Mouse (Mus musculus) ZHBTc4 (cell line): ENCODE measurements at regions not wholly inside any gene's neighbourhood (a gene's known extent, or its start where the extent isn't known, plus 50 kb on each side); places are given as distances from the start of the nearest gene placed in this dataset.

Experiments used
- DNase-seq: peaks from one replicate; pipeline ENCODE4 v3.0.0-alpha.2; 2011; ENCODE audit warnings: low read depth, low spot score

DNA sequence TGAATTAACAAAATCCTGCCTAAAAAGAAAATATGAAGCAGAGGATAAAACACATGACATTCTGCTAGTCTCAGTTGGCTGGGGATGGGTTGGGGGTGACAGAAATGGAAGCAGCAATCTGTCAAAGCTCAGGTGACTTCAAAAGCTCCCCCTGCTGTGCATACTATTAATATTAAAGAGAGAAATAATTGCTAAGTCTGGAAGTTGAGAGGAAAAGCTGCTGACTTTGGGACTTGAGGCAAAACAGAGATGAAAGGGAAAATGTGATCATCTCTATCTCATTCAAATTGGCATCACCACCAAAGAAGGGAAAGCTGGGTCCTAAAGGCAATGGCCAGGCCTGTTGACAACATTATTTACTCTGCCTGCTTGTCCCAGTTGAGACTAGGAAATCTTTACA, 90.8 kb downstream of the Rpe65 start:
- DNase-seq = no peak

DNA sequence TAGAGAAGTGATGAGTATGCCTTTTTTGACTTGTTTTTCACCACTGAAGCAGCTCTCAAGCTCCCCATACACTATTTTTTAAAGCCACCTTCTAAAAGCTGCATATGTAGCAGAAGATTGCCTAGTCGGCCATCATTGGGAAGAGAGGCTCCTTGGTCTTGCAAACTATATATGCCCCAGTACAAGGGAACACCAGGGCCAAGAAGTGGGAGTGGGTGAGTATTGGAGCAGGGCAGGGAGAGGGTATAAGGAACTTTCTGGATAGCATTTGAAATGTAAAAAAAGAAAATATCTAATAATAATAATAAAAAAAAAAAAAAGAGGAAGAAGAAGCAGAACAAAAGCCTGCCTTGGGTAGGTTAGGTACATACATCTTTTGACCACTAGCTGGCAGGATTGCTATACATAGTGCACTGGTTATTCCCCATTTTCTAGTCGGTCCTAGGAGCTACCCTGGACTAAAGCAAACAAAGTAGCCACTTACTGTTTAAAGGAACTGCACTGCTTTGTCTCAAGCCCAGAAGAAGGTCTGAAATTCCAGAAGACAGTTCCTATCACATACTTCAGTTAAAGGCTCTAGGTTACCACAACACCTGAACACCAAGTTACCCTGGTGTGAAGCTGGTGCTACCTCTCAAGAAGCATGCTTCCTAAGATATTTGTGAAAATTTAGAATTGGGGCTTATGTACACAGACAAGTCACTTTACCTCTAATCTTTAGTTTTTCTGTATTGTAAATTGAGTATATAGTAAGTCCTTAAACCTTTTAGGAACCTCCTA, 114.9 kb upstream of the Wls start:
- peak; percentile 18 for DNase-seq

DNA sequence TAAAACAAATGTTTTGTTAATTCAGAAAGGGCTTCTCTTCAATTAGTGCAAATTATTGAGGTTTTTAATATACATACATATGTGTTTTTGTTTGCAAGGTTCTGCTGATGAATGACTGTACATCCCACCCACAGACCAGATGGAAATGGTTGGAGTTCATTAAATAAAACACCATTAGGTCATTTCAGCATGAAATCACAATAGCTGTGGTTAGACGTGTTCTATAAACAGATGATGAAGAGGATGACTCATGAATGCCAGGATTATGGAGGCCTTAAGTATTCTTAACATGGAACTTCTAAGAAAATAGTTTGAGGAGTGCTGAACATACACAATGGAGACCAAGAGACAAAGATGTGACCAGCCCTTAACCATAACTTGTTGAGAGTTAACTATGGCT, 107.3 kb upstream of the Wls start:
- DNase-seq = no peak

DNA sequence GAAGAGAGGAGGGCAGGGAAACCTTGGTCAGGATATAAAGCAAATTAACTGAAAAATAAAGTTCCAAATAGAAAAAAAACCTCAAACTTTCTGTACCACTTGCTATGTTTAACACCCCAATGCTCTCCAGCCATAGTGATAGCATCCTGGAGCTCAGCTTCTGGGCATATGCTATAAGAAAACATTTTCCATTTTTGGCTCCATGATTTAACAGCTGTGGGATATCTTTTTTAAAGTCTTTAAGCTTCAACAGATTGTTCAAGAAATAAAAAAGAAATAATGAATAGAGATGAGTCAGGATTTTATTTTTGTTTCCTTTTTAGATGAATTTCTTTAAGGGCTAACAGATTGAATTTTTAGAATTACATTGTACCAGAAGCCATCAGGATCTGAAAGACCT, 106.3 kb upstream of the Wls start:
- DNase-seq = no peak

DNA sequence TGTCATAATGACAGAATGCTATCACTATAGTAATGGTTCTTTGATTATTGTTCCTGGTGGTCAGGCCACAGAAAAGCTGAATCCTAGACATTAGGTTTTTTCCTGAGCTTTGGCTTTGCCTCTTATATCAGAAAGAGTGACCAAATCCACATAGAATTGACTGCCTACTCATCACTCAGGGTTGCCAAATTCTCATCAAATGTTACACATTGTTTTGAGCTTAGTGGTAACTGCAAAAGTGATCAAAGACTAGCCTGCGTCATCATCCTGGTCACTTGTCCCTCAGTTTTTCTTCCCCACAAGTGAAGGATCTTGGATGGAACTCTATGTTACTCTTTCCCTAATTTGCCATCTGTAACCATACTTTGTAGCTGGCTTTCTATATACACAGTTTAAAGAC, 104.9 kb upstream of the Wls start:
- DNase-seq = no peak

DNA sequence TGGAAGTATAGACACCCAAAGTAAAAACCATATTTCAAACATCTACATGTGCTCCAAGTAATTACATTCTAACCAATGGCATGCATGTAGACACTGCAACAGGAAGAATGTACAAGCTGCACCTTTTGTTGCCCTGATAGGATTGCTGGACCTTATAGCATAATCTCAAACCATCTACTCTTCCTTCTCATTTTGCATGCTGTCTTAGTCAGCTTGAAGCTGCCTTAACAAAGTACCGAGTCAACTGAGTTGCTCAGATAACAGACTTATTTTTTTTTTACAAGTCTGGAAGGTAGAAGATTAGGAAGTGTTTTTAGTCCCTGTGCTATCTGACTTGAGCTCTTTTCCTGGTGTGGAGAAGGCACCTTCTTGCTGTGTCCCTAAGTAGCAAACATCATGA, 103.4 kb upstream of the Wls start:
- DNase-seq = no peak

DNA sequence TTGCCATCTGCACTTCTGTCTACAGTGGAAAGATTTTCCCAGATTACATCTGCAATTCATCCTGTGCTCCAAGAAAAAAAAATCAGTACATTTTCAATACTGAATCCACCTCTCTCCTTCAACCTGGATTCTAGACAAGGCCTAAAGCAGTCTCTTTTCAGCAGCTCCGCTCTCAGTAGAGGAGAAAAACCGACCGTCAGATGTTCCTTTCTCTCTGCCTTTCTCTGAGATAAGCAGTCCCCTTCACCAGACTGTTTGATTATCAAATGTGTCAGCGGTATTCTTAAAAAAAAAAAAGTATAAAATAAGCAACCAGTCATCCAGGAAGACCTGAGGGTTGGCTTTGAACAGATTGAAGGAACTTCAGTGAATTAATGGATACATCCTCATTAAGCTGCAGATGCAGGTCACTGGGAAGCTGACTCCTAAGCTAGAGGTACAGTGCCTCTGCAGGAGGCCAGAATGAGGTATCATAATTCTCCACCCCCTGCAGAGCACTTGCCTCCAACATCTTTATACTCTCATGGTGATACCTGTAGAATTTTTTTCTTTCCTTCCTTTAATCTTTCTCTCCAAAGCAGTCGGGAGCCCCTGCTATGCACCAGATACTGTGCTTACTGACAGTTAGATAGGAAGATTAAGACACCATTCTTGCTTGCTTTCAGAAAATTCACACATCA, 98.7 kb upstream of the Wls start:
- no peak for DNase-seq

DNA sequence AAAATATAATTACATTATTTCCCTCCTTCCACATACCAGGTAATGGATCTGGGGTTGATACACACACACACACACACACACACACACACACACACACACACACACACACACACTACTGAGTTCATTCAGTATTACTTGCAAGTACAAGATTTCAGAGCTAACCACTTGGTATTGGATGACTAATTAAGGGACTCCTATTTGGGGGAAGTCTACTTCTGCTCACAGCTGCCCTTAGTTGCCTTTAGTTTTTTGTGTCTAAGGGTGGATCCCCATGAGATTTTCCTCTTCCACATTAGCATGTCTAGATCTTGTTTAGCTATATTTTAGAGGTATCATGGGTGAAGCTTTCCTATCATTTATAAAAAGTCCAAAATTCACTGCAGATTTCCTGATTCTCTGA, 97.7 kb upstream of the Wls start:
- DNase-seq = no peak

DNA sequence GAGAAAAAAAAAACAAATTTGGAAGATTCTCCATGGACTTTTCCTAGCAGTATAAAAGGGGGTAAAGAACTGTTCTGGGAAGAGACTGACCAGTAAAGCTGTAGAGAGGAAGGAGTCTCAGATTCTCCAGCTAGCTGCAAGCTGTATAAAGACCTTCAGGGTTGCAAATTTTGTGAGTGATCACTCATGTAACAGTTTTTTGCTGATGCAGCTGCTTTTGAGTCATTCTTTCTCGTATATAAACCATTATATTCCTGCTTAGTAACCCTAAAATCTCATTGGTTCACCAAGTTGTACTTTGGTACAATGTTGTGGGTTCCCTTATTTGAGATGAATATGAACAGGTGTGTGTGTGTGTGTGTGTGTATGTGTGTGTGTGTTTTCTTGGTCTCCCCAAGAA, 79.7 kb upstream of the Wls start:
- no peak for DNase-seq

DNA sequence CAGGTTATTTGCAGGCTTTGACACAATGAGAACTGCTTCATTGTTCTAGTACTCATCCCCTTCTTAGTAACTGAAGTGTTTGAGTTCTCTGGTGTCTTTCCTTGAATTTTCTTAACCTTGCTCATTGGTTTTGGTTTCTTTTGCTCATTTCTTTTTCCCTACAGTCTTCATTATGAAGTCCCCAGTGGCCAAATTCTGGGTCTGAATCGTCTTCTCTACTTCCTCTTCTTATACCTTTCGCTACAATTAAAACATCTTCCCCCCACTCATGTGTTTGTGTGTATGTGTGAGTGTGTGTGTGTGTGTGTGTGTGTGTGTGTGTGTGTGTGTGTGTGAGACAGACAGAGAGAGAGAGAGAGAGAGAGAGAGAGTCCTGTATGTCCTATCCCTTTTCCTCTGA, 79.2 kb upstream of the Wls start:
- DNase-seq = no peak

DNA sequence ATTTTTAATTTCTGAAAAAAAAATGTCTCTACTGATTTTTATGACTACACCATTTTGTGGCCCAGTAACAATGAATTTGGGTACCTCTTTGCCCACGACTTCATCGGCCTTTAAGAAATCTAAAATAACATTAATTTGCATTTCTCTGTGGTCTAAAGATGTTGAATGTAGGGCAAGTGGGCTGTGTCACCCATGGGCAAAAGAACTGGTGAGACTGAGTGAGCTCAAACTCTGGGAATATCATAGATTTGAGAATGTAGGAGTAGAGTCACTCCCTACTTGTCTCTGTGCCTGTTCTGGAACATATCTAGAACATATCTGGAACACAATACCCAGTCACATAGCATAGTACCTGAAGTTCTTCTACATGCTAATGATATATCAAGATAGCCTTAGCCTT, 78.5 kb upstream of the Wls start:
- no peak for DNase-seq

DNA sequence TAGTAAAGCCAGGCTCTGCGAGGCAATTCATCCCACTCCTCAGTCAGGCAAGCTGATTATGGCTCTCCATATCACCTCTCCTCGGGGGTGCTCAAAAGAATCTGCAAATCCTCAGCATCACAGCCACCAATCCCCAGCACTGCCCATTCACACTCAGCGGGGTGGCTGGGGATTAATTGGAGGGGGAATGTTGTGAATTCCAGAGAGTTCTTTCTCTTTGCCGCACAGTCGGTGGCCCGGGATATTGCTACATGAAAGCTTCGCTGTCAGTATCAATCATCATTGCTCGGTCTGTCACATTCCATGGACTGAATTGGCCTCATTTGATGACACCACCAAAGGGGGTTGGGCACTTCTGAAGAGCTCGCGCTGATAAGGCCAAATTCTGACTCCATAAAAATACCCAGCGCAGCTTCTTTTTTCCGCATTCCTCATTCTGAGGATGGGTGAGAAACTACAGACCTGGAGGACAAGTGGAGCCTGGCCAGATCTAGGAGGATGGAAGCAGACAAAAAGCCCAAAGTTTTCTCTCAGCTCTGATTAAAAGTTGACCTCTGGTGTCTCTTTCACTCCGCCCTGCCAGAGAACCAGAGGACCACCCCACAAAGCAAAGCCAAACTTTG, 57.1 kb upstream of the Wls start:
- DNase-seq = peak; percentile 71

DNA sequence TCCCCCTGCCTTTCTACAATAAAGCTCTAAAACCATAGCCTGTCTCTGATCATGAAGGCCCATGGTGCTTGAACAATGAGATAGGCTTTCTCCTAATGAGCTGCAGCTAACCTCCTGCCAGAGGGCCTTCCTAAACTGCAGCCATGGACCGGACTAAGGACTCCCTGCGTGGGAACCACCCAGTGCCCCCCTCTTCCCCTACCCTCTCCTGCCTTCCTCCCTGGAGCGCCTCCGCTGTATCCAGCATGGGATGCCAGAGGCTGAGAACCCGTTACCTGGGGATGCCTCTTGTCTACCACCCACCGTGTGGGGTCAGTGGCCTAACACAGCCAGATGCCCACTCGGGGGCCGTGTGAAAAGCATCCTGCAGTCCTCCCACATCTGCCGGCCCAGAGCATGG, 51.7 kb upstream of the Wls start:
- no peak for DNase-seq
